Mouse (Mus musculus) kidney, adult 8-10 months (tissue): Measurements from ENCODE around the gene Smim7.

ENCODE experiments used
- DNase-seq, 2 experiments: peaks; one replicate each; pipeline ENCODE4 v3.0.0; 2022

The Smim7 gene

GRCm38 (mm10) chr8:72547122-72547801, 23.6 kb downstream of the Smim7 start:
- DNase-seq, result peak; percentile 20 to 21

- DNase-seq, result no peak
These were observed 31.7 kb downstream of the Smim7 start for GRCm38 (mm10) chr8:72539234-72539633.

GRCm38 (mm10) chr8:72534888-72535287, 36.0 kb downstream of the Smim7 start:
- DNase-seq, result no peak

GRCm38 (mm10) chr8:72532103-72532502, 38.8 kb downstream of the Smim7 start:
- DNase-seq, result no peak

DNA sequence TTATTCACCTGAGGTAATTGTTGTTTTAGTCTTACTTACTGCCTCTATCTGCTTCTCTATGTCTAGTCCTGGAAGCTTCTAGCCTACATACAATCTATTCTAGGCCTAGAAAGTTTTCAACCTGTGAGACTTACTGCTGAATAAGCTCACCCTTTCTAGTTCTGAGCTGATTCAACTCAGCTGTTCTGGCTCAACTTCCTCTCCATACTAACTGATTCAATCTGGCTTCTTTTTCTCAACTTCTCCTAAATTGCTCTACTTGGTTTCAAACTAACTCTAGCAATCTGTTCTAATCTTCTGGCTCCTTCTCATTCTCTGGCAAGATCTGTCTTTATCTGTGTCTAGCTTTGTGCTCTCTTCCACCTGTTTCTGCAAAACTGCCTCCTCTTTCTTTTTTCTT, 49.0 kb downstream of the Smim7 start:
- no peak for DNase-seq

- DNase-seq, result no peak
These were observed 53.4 kb downstream of the Smim7 start for GRCm38 (mm10) chr8:72517421-72517988.
